Mouse (Mus musculus) spleen, adult 2 months (tissue): ENCODE measurements around the gene Ppp1r11.

ENCODE experiments used
- CTCF ChIP-seq: fragments of 200-500 bp; IDR thresholded peaks from 2 replicates; pipeline ENCODE4 v1.5.1; 2011; ENCODE audit warnings: mild to moderate bottlenecking, inconsistent platforms; ENCODE audit not compliant: insufficient read depth, insufficient read length, insufficient replicate concordance; ENCODE audit errors: extremely low read depth
- POLR2A ChIP-seq: fragments of 200-500 bp; IDR thresholded peaks from 2 replicates; pipeline ENCODE4 v1.6.1; 2011; ENCODE audit warnings: low read depth, low read length, inconsistent platforms

DNA sequence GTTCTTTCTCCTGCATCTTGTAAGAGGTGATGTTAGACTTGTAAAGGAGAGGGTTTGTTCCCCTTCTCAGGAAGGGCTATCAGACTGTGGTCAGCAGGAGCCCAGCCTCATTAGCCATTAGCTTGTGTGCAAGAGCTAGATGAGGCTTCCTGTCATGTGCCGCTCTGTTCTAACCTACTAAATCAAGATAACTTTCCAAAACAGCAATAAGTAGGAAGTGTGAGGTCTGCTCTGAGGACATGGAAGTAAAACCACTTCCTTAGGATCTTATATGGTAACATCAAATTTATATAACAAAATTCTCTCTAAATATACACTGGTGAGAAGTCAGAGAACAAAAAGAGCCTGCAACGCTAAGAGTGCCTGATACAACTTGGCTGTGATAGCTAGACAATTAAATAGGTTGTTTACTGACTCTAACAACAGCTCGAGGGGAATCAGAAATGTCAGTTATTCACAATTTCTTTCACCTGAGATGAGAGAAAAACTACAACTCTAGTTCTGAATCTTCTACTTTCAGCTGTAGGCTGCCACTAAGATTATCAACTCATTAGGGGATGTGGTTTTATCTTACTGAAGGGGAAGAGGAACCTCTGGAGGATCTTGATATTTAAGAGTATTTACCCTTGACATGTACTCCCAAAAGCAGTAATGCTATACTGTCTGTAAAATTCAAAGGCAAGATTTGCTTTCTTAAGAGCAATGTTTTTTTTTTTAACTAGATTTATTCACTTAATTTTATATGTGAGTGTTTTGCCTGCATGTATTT is 41.0 kb upstream of the Ppp1r11 start:
- TF ChIP-seq CTCF (no peak), POLR2A (no peak)
